Mouse (Mus musculus): Measurements from ENCODE around the gene Thap2.
A peak's percentile ranks its signal among the peaks of the same experiment; 100 is the strongest.

Gene Thap2

DNA sequence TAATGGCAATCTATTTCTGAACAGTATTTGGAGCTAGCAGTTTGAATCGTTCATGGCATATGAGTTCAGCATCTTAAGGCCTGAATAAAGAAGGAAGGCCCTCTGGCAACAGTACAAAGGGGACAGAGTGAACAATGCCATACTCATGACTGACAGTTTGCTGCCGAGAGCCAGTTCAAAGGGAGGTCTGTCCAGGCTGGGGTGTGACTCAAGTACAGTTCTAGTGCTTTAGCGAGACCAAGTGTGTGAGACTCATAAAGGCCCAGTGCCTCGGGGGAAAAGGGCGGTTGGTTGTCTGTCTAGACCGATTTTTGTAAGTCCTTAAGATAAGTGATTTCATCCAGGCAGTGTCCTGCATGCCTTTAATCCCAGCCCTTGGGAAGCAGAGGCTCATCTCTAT, 29.7 kb downstream of the Thap2 start:
- DNase-seq (ENCODE audit: low spot score): no peak

DNA sequence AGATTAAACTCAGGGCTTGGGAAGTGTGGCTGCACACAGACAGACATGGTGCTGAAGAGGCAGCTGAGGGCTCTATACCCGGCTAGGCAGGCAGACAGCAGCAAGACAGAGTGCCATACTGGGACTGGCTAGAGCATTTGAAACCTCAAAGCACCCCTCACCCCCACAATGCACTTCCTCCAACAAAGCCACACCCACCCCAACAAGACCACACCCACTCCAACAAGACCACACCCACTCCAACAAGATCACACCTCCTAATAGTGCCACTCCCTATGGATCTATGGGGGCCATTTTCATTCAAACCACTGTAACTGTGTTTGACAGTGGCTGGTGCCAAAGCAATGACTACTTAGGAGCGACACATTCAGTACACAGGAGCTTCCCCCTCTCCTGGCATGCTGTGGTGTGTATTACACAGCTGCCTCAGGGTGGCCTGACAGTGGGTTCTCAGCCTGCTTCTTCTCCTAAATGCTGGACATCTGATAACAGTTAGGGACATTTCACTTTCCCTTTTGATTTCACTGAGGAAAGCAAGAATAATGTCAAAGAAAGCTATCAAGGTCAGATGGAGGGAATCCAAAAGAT, 33.3 kb downstream of the Thap2 start:
- DNase-seq (ENCODE audit: low spot score): no peak

- DNase-seq (ENCODE audit: low spot score): no peak
Observed at GRCm38 (mm10) chr10:115349509-115349908, 34.7 kb downstream of the Thap2 start.

GRCm38 (mm10) chr10:115349029-115349428, 35.2 kb downstream of the Thap2 start:
- DNase-seq (ENCODE audit: low spot score): no peak

GRCm38 (mm10) chr10:115348131-115348530, 36.1 kb downstream of the Thap2 start:
- DNase-seq (ENCODE audit: low spot score): no peak

DNA sequence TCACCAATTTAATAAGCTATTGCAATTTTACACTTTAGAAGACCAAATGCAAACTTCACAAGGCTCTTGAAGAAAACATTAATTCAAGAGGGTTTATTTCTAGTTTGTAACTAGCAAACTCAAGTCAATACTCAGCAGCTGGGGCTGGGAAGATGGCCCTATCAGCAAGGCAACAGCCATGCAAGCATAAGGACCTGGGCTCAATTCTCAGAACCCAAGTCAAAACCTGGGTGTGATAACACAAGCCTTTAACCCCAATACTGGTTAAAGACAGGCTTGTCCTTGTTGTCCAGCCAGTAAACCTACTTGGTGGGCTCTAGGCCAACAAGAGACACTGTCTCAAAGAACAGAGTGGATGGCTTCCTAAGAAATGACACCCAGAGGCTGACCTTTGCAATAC, 37.8 kb downstream of the Thap2 start:
- no peak for DNase-seq (ENCODE audit: low spot score)

DNA sequence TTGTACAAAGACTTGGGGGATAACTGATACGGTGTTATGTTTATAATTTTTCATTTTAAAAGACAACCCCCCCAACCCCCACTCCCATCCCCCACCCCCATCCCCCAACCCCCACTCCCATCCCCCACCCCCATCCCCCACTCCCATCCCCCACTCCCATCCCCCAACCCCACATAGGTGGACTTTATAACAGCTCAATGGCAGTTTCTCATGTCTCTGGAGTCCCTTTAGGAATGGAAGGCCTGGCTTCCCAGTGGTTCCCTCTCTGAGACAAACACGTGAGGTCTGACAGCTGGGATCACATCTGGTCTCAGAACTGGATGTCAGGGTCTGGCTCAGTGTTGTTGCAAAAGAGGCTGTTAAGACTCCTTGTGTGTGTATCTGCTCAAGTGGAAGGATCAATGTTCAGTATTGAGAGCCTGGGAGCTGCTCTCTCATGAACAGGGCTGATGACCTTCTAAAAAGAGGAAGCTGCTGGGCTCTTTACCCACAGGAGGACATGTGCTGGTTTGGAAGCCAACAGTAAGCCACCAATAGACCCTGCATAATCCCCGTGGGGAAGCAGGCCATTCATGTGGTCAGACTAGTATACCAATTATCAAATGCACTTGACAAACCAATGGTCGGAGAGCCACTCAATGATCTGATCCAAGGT, 41.3 kb downstream of the Thap2 start:
- no peak for DNase-seq (ENCODE audit: low spot score)

DNA sequence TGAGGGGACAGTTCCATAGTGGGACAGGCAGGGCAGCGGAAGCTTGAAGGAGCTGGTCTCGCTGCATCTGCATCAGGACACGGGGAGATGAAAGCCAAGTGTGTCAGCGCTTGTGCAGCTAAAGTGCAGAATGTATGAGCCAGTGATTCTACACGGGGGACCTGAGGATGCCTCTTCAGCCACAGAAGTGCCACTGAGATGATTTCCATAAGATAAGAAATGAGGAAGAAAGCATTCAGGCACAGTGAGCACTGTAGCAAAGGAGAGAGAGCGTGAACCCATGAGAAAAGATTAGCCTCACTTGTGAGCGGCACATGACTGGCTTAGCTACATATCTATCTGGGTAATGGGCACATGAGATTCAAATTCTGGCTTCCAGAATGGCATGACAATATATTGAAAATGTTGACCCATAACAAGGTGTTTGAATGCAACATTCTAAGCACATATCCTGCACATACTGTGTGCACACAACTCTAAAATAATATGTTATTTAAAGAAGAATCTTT, 44.4 kb downstream of the Thap2 start:
- DNase-seq (ENCODE audit: low spot score): no peak

DNA sequence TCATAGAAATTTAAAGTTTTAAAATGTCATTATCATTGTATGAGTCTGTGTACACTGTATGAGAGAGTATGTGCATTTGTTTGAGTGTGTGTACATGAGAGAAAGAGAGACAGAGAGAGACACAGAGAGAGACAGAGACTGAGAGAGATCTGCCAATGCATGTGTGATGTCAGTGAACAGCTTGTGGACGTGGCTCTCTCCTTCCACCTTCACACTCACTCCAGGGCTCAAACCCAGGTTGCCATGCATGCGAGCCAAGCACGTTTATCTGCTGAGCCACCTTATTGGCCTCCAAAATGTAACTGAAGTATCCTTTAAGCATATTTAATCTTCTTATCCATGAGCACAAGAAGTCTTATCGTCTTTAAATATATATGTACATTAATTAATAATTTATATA, 47.3 kb downstream of the Thap2 start:
- no peak for DNase-seq (ENCODE audit: low spot score)

DNA sequence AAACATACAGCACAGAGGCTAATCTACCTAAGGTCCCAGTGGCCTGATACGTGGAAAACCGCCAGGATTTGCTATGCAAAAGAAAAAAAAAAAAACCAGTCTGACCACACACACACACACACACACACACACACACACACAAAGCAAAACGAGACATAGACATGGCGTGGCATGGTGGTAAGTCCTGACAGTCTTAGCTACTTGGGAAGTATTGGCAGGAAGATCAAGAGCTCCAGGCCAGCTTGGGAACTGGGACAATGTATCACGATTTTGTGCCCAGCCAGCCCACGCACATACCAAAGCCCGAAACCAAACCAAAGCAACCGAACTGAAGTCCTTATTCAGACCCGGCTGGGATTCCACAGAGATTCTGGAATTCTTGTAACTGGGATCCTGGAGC, 50.7 kb downstream of the Thap2 start:
- no peak for DNase-seq (ENCODE audit: low spot score)

DNA sequence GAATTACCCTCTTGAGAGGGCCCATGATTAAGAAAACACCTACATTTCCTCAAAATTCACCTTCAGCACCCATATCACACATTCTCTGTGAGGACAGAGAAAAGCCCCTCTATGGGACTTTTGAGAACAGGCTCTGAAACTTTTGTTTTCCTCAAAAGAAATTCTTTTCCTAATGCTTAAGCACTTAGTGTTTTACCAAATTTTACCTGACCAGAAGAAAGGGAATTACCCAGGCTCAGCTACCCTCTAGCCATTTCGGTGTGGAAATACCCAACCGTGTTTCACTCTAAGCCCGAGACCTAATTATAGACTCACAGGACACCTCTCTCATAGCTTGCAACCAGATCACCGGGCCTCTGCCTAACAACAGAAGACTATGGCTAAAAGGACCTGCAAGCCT, 51.2 kb downstream of the Thap2 start:
- DNase-seq (ENCODE audit: low spot score): no peak

- DNase-seq (ENCODE audit: low spot score): no peak
Observed at GRCm38 (mm10) chr10:115332420-115332952, 51.8 kb downstream of the Thap2 start.

- no peak for DNase-seq (ENCODE audit: low spot score)
Observed at GRCm38 (mm10) chr10:115329010-115329530, 55.2 kb downstream of the Thap2 start.

- peak; percentile 32 for DNase-seq (ENCODE audit: low spot score)
Observed at GRCm38 (mm10) chr10:115328514-115328913, 55.7 kb downstream of the Thap2 start.

- peak; percentile 75 for DNase-seq (ENCODE audit: low spot score)
Observed at GRCm38 (mm10) chr10:115323295-115323694, 60.9 kb downstream of the Thap2 start.

GRCm38 (mm10) chr10:115321317-115322035, 62.8 kb downstream of the Thap2 start:
- DNase-seq (ENCODE audit: low spot score): no peak

All from lung, postnatal 25 days (tissue).